Mouse (Mus musculus) cortical plate, adult 2 months (tissue): ENCODE results near the gene Adamts9. TPM values are rescaled to one million over a fixed set of nuclear protein-coding genes. Genes with fewer than 3 reads are reported as not detected.
A peak's percentile ranks its signal among the peaks of the same experiment; 100 is the strongest.

ENCODE experiments used
- H3K27ac ChIP-seq: fragments of 200-500 bp; 2 replicates; pipeline ENCODE4 v1.5.1; 2012; ENCODE audit warnings: low read length, control low read depth, inconsistent platforms; ENCODE audit not compliant: insufficient read depth
- H3K4me1 ChIP-seq: fragments of 200-500 bp; 2 replicates; pipeline ENCODE4 v1.6.1; 2011; ENCODE audit warnings: low read length; ENCODE audit not compliant: control insufficient read depth, insufficient read depth
- H3K4me3 ChIP-seq: fragments of 200-500 bp; 2 replicates; pipeline ENCODE4 v1.5.1; 2011; ENCODE audit warnings: mild to moderate bottlenecking, low read length, control low read depth; ENCODE audit not compliant: insufficient read depth
- CTCF ChIP-seq: fragments of 200-500 bp; IDR thresholded peaks from 2 replicates; pipeline ENCODE4 v1.5.1; 2011; ENCODE audit warnings: mild to moderate bottlenecking, control low read depth, low read length; ENCODE audit not compliant: insufficient read depth; ENCODE audit errors: extremely low read depth
- POLR2A ChIP-seq: fragments of 200-500 bp; IDR thresholded peaks from 2 replicates; pipeline ENCODE4 v1.6.1; 2011; ENCODE audit warnings: mild to moderate bottlenecking, low read length, control low read depth; ENCODE audit not compliant: insufficient read depth; ENCODE audit errors: extremely low read depth
- polyA plus RNA-seq: library from polyadenylated mRNA; depleted of rRNA; stranded (reverse); fragments of >200 nt; gene quantifications from 2 replicates; pipeline ENCODE4 v1.2.3, GENCODE M21; 2012; rRNA removed

Gene Adamts9
- polyA plus RNA-seq, 1 experiment, result 1.1 TPM

DNA sequence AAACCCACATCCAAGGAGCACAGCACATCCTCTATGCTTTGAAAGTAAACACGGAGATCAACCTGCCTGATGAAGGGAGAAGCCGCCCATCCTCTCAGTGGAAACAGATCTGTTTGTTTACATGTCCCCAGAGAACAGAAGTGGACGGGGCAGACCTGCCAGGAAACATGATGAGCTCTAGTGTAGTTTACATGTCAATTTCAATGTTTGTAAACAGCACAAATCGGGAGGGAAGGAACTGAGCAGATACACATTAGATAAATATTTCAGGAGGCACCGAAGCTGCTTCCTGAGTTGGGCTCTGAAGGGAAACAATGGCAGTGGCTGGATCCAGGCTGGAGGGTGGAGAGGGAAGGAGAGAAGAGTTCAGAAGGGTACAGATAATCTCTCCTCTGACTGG lies 187.5 kb downstream of the Adamts9 start:
- TF ChIP-seq CTCF (no peak), POLR2A (no peak)
- no peak overlapping the region for H3K4me3 ChIP-seq
- H3K4me1 ChIP-seq, result peaks cover 4% of the 10 kb centered on the region
- H3K27ac ChIP-seq, result no peak overlapping the region

DNA sequence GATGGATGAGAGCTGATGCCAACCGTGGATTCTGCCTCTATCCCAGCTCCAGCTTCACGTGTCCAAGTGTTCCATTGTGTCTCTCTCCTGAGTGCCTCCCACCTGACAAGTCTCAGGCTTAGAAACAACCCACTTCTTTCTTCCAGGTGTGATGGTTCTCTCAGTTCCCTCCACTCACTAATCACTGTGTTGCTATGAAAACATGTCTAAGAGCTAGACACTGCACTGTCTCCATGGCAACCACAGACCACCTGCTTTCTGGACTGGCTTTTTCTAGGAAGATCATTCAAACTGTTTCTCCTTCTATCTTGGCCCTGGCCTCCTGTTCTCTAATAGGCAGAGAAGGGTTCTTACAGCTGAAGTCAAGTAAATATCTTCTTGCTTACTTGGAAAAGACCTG lies 190.6 kb downstream of the Adamts9 start:
- TF ChIP-seq POLR2A, result no peak
- TF ChIP-seq CTCF, result no peak
- no peak overlapping the region for H3K27ac ChIP-seq

DNA sequence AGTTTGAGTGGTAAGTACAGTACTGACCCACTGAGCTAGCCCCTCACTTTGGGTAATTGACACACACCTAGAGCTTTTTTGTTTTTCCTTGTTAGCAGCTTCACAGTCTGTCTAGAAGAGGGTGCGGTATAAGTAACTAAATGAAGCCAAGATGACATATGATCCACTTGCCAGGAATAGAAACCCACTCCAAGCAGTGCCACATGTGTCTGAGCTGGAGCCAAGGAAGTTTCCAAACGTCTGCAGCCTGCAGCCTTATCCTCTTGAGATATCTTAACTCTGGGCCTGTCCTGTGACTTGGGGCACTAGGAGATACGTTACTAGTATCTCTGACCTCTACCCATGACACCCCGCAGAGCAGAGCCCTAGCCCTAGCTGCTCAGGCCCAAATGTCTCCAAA lies 193.9 kb downstream of the Adamts9 start:
- no peak overlapping the region for H3K27ac ChIP-seq
- no peak for TF ChIP-seq CTCF
- TF ChIP-seq POLR2A, result no peak

More for the DNA sequence above, 190.6 kb downstream of the Adamts9 start:
- Histone ChIP-seq H3K4me3 (no peak overlapping the region), H3K4me1 (peaks cover 6% of the 10 kb centered on the region)

GRCm38 (mm10) chr6:92743605-92744004 lies 199.7 kb downstream of the Adamts9 start:
- TF ChIP-seq POLR2A (no peak), CTCF (peak; percentile 93)
- Histone ChIP-seq H3K4me1 (no peaks in the 10 kb centered on the region), H3K4me3 (peak overlapping the region; percentile 15; the same call in 1 of the 2 replicates), H3K27ac (no peak overlapping the region)

More for the DNA sequence above, 193.9 kb downstream of the Adamts9 start:
- Histone ChIP-seq H3K4me1 (peaks cover 6% of the 10 kb centered on the region), H3K4me3 (no peak overlapping the region)

DNA sequence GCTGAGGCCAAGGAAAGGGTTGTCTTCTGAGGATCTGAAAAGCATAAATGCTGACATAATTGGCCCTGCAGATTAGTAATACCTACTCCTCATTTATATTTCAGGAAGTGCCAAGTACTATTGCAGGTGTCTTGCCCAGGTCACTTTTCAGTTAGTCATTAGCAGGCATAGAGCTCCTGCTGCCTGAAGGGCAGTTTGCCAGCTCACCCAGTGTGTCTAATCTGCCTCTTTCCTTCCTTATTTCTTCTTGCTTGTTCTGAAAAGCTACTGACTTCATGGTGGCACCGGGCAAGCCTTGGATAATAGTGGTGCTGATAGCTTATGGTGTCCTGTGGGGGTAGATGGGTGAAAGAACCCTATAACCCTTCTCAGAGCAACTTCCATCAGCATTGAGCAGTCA lies 206.2 kb downstream of the Adamts9 start:
- Histone ChIP-seq H3K27ac (no peak overlapping the region), H3K4me3 (no peak overlapping the region), H3K4me1 (no peaks in the 10 kb centered on the region)
- TF ChIP-seq CTCF (no peak), POLR2A (no peak)

GRCm38 (mm10) chr6:92733651-92734050 lies 209.6 kb downstream of the Adamts9 start:
- H3K4me1 ChIP-seq, result 0 out of 2 replicates have a peak, but pooled peaks cover 1% of the 10 kb centered on the region
- no peak for TF ChIP-seq POLR2A
- TF ChIP-seq CTCF, result no peak

GRCm38 (mm10) chr6:92728514-92728913 lies 214.8 kb downstream of the Adamts9 start:
- peak overlapping the region; percentile 79 for H3K27ac ChIP-seq
- no peak overlapping the region for H3K4me3 ChIP-seq
- TF ChIP-seq POLR2A (no peak), CTCF (no peak)
- H3K4me1 ChIP-seq, result peaks cover 7% of the 10 kb centered on the region; the same call in 1 of the 2 replicates

More at GRCm38 (mm10) chr6:92733651-92734050, 209.6 kb downstream of the Adamts9 start:
- Histone ChIP-seq H3K27ac (no peak overlapping the region), H3K4me3 (no peak overlapping the region)

DNA sequence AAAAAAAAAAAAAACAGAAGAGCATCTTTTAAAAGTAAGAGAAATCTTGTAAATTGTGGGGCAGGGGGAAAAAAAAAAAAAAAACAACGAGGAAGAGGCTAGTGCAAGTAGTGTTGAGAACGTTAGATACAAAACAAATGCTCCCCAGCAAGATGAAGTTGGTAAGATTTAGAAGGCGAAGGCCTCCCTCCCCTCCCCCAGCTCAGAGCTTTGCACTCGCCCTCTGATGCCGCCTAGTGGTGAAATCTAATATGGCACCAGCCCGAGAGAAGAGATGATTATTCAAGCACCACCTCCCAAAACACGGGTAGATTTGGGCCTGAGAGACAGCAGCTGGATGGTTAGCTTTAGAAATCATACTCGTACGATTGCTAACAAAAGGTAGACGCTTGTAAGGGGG lies 215.2 kb downstream of the Adamts9 start:
- peak overlapping the region; percentile 79 for H3K27ac ChIP-seq
- H3K4me1 ChIP-seq, result peaks cover 7% of the 10 kb centered on the region; the same call in 1 of the 2 replicates
- H3K4me3 ChIP-seq, result no peak overlapping the region
- peak; percentile 94 for TF ChIP-seq CTCF
- TF ChIP-seq POLR2A, result no peak

- Histone ChIP-seq H3K4me1 (peaks cover 7% of the 10 kb centered on the region; the same call in 1 of the 2 replicates), H3K4me3 (no peak overlapping the region), H3K27ac (no peak overlapping the region)
- TF ChIP-seq POLR2A (no peak), CTCF (no peak)
Observed at GRCm38 (mm10) chr6:92727351-92727986, 215.8 kb downstream of the Adamts9 start.

DNA sequence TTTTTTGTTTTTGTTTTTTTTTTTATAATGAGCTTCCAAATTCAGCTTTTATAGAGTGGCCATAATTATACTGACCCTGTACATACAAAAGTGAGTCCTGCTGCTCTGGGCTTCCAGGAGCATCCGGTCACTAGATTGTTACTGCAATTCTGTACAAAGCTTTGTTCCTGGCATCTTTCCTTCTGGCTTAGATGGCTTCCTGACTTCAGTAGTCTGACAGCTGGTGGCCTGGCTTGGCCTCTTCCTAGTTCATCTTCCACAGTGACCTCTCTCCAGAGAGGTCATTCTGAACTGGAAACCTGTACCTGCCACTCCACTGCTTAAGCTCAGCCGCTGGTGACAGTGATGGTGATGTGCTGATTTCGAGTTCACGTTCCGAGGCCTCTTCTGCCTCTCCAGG lies 217.2 kb downstream of the Adamts9 start:
- H3K4me1 ChIP-seq, result peaks cover 7% of the 10 kb centered on the region; the same call in 1 of the 2 replicates
- no peak overlapping the region for H3K27ac ChIP-seq

DNA sequence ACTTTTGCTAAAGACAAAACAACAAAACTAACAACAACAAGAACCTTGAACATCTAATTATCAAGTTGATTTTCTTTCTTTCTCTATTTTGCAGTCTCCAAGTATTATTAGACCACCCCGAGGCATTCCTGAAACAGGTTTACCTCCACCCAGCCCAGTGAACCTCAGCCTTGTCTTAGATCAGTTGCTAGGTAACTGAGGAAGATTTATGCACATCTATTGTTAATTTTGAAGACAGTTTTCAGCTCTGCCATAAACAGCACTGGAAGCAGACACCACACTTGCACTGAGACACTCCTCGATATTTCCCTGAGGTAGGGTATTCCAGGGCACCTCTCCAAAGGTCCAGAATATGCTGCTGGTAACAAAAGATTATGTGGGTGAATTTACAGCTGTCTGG lies 218.9 kb downstream of the Adamts9 start:
- peaks cover 7% of the 10 kb centered on the region; the same call in 1 of the 2 replicates for H3K4me1 ChIP-seq
- no peak for TF ChIP-seq POLR2A
- no peak for TF ChIP-seq CTCF
- no peak overlapping the region for H3K4me3 ChIP-seq
- no peak overlapping the region for H3K27ac ChIP-seq

More for the DNA sequence above, 217.2 kb downstream of the Adamts9 start:
- no peak for TF ChIP-seq CTCF
- TF ChIP-seq POLR2A, result no peak
- H3K4me3 ChIP-seq, result no peak overlapping the region

Other genes with a start within 250 kb of the Adamts9 start
- 58.6 and 62.6 TPM in 2 replicates for gene Prickle2, start 237.3 kb downstream of the Adamts9 start, polyA plus RNA-seq
- 0.08 TPM in 2 replicates for gene A730049H05Rik, start 127.0 kb downstream of the Adamts9 start, polyA plus RNA-seq
- not detected in 2 replicates for gene Gm15737, start 74.1 kb downstream of the Adamts9 start, polyA plus RNA-seq